Mouse (Mus musculus) MEL (cell line): ENCODE results near the gene Neu1.
A peak's percentile ranks its signal among the peaks of the same experiment; 100 is the strongest.

Experiments
- CHD2 ChIP-seq: IDR thresholded peaks from 2 replicates; pipeline ENCODE4 v1.6.1; 2011; ENCODE audit warnings: low read length, improper control_type of control experiment
- HCFC1 ChIP-seq: IDR thresholded peaks from 2 replicates; pipeline ENCODE4 v1.6.1; 2012; ENCODE audit warnings: low read depth, mild to moderate bottlenecking, inconsistent platforms, low read length, improper control_type of control experiment, moderate library complexity
- MAFK ChIP-seq: IDR thresholded peaks from 2 replicates; pipeline ENCODE4 v1.6.1; 2011; ENCODE audit warnings: low read depth, mild to moderate bottlenecking, low read length, improper control_type of control experiment, borderline replicate concordance
- NRF1 ChIP-seq: IDR thresholded peaks from 2 replicates; pipeline ENCODE4 v1.6.1; 2014; ENCODE audit warnings: low read depth, mild to moderate bottlenecking, inconsistent platforms, low read length, improper control_type of control experiment, moderate library complexity; ENCODE audit not compliant: poor library complexity, insufficient read depth, severe bottlenecking
- POLR2A ChIP-seq, 2 experiments: IDR thresholded peaks; 2 replicates each; pipeline ENCODE4 v1.6.1; 2011 to 2012; ENCODE audit warnings: low read length in 2 of 2, mild to moderate bottlenecking in 2 of 2, control low read depth in 1 of 2, improper control_type of control experiment in 1 of 2, low read depth in 1 of 2, moderate library complexity in 1 of 2; ENCODE audit not compliant: control insufficient read depth in 1 of 2, insufficient read depth in 1 of 2, poor library complexity in 1 of 2
- UBTF ChIP-seq: IDR thresholded peaks from 2 replicates; pipeline ENCODE4 v1.6.1; 2012; ENCODE audit warnings: low read depth, mild to moderate bottlenecking, inconsistent platforms, low read length, improper control_type of control experiment, moderate library complexity, borderline replicate concordance; ENCODE audit not compliant: insufficient read depth

DNA sequence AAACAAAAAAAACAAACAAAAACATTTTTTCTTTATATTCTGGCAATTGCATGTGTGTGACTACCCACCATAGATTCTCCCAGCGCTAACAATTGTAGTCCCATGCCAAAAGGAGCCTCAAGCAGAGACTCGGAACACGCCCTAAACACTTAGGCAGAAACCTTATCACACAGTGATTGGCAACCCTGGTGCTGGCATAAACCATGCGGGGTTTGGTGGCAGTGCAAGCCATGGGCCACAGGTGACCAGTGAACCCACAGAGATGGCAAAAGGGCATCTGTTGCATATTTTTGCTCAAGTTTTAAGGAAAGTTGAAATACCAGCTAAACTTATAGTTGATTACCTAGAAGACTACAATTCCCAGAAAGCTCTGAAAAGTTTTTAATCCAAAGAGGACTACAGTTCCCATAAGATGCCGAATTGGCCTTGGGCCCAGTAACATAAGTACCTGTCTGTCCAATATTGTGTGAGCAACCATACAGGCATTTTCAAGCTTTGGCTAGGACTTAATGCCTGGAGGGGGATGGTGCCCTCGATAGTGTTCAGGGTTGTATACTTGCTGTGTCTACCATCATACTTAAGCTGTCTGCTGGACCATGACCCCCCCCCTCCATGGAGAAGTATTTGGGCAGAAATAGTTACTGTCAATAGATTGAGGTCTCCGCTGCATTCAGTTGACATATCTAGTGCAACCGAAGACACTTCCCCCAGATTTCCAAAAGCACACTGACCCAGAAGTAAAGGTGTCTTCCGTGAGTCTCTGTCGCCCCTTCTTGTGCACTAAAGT is 33.5 kb upstream of the Neu1 start:
- TF ChIP-seq POLR2A (IDR thresholded peaks at IDR 0.05; ENCODE audit: control insufficient read depth in 1 of 2, insufficient read depth in 1 of 2, low read depth in 1 of 2, low read length in 2 of 2, poor library complexity in 1 of 2), result no peak; a peak in 2 of 4 replicates
- no peak for TF ChIP-seq NRF1
- peak; percentile 30; the same call in 1 of the 2 replicates for TF ChIP-seq CHD2
- TF ChIP-seq HCFC1, result peak; percentile 78
- TF ChIP-seq MAFK, result 0 out of 2 replicates have a peak, but pooled peaks have one; percentile 11
- TF ChIP-seq UBTF, result no peak
